Mouse (Mus musculus): ENCODE results near the gene Tbc1d10b. TPM values are rescaled to one million over a fixed set of nuclear protein-coding genes. Genes with fewer than 3 reads are reported as not detected.
A peak's percentile ranks its signal among the peaks of the same experiment; 100 is the strongest.
"Not testable (repeated sequence)": the region's sequence is repeated elsewhere in the genome, so short reads cannot be mapped to it uniquely, and the experiment has no call there.

Gene Tbc1d10b
- polyA plus RNA-seq, 1 experiment = 9.8 TPM

GRCm38 (mm10) chr7:127195544-127196295 lies 12.5 kb downstream of the Tbc1d10b start, which contains the start of gene Cd2bp2:
Gene Cd2bp2, minus strand, starts transcription at chr7:127196050.
- peak within 1 kb of the TSS; percentile 56 for H3K27ac ChIP-seq (replicated peaks; ENCODE audit: low read depth, low read length)

GRCm38 (mm10) chr7:127194633-127195029 lies 13.6 kb downstream of the Tbc1d10b start:
- peaks cover 5% of the 10 kb centered on the region for H3K4me1 ChIP-seq (ENCODE audit: control insufficient read depth, insufficient read depth, insufficient read length, low read length)
- peak overlapping the region; percentile 82 for H3K4me3 ChIP-seq (ENCODE audit: insufficient read depth, low read depth, low read length)
- H3K27ac ChIP-seq (replicated peaks; ENCODE audit: low read depth, low read length) = no peak overlapping the region

More at GRCm38 (mm10) chr7:127195544-127196295, 12.5 kb downstream of the Tbc1d10b start, which contains the start of gene Cd2bp2:
- H3K4me1 ChIP-seq (ENCODE audit: control insufficient read depth, insufficient read depth, insufficient read length, low read length) = peaks cover 5% of the 10 kb centered on the region
- peak within 1 kb of the TSS; percentile 82 for H3K4me3 ChIP-seq (ENCODE audit: insufficient read depth, low read depth, low read length)

- Histone ChIP-seq H3K4me3 (ENCODE audit: insufficient read depth, low read depth, low read length) (no peak overlapping the region), H3K4me1 (ENCODE audit: control insufficient read depth, insufficient read depth, insufficient read length, low read length) (peaks cover 5% of the 10 kb centered on the region), H3K27ac (replicated peaks; ENCODE audit: low read depth, low read length) (no peak overlapping the region)
These were observed 14.1 kb downstream of the Tbc1d10b start for GRCm38 (mm10) chr7:127194011-127194632.

- Histone ChIP-seq H3K4me3 (ENCODE audit: insufficient read depth, low read depth, low read length) (no peak overlapping the region), H3K4me1 (ENCODE audit: control insufficient read depth, insufficient read depth, insufficient read length, low read length) (peaks cover 5% of the 10 kb centered on the region), H3K27ac (replicated peaks; ENCODE audit: low read depth, low read length) (no peak overlapping the region)
These were observed 15.3 kb downstream of the Tbc1d10b start for GRCm38 (mm10) chr7:127192989-127193388.

GRCm38 (mm10) chr7:127190672-127191071 lies 17.6 kb downstream of the Tbc1d10b start:
- Histone ChIP-seq H3K4me1 (ENCODE audit: control insufficient read depth, insufficient read depth, insufficient read length, low read length) (peaks cover 5% of the 10 kb centered on the region), H3K27ac (replicated peaks; ENCODE audit: low read depth, low read length) (no peak overlapping the region), H3K4me3 (ENCODE audit: insufficient read depth, low read depth, low read length) (no peak overlapping the region)

GRCm38 (mm10) chr7:127188305-127189276 lies 19.7 kb downstream of the Tbc1d10b start:
- Histone ChIP-seq H3K4me1 (ENCODE audit: control insufficient read depth, insufficient read depth, insufficient read length, low read length) (no peaks in the 10 kb centered on the region), H3K27ac (replicated peaks; ENCODE audit: low read depth, low read length) (no peak overlapping the region), H3K4me3 (ENCODE audit: insufficient read depth, low read depth, low read length) (no peak overlapping the region)

GRCm38 (mm10) chr7:127187351-127187750 lies 20.9 kb downstream of the Tbc1d10b start:
- Histone ChIP-seq H3K4me3 (ENCODE audit: insufficient read depth, low read depth, low read length) (no peak overlapping the region), H3K27ac (replicated peaks; ENCODE audit: low read depth, low read length) (no peak overlapping the region), H3K4me1 (ENCODE audit: control insufficient read depth, insufficient read depth, insufficient read length, low read length) (no peaks in the 10 kb centered on the region)

GRCm38 (mm10) chr7:127185601-127186000 lies 22.7 kb downstream of the Tbc1d10b start:
- no peaks in the 10 kb centered on the region for H3K4me1 ChIP-seq (ENCODE audit: control insufficient read depth, insufficient read depth, insufficient read length, low read length)
- H3K27ac ChIP-seq (replicated peaks; ENCODE audit: low read depth, low read length) = no peak overlapping the region
- no peak overlapping the region for H3K4me3 ChIP-seq (ENCODE audit: insufficient read depth, low read depth, low read length)

GRCm38 (mm10) chr7:127184720-127185119 lies 23.5 kb downstream of the Tbc1d10b start:
- Histone ChIP-seq H3K27ac (replicated peaks; ENCODE audit: low read depth, low read length) (no peak overlapping the region; the same call in 1 of the 2 replicates), H3K4me1 (ENCODE audit: control insufficient read depth, insufficient read depth, insufficient read length, low read length) (no peaks in the 10 kb centered on the region), H3K4me3 (ENCODE audit: insufficient read depth, low read depth, low read length) (no peak overlapping the region)

GRCm38 (mm10) chr7:127183828-127184227 lies 24.4 kb downstream of the Tbc1d10b start:
- Histone ChIP-seq H3K4me1 (ENCODE audit: control insufficient read depth, insufficient read depth, insufficient read length, low read length) (no peaks in the 10 kb centered on the region), H3K27ac (replicated peaks; ENCODE audit: low read depth, low read length) (no peak overlapping the region), H3K4me3 (ENCODE audit: insufficient read depth, low read depth, low read length) (no peak overlapping the region)

- no peaks in the 10 kb centered on the region for H3K4me1 ChIP-seq (ENCODE audit: control insufficient read depth, insufficient read depth, insufficient read length, low read length)
- H3K4me3 ChIP-seq (ENCODE audit: insufficient read depth, low read depth, low read length) = no peak overlapping the region
- H3K27ac ChIP-seq (replicated peaks; ENCODE audit: low read depth, low read length) = no peak overlapping the region
These were observed 24.9 kb downstream of the Tbc1d10b start for GRCm38 (mm10) chr7:127183345-127183744.

- H3K27ac ChIP-seq (replicated peaks; ENCODE audit: low read depth, low read length); H3K4me3 ChIP-seq (ENCODE audit: insufficient read depth, low read depth, low read length); H3K4me1 ChIP-seq (ENCODE audit: control insufficient read depth, insufficient read depth, insufficient read length, low read length): not testable (repeated sequence)
These were observed 26.5 kb downstream of the Tbc1d10b start for GRCm38 (mm10) chr7:127181724-127182123.

GRCm38 (mm10) chr7:127180783-127181182 lies 27.5 kb downstream of the Tbc1d10b start:
- Histone ChIP-seq H3K27ac (replicated peaks; ENCODE audit: low read depth, low read length) (no peak overlapping the region), H3K4me3 (ENCODE audit: insufficient read depth, low read depth, low read length) (no peak overlapping the region)

GRCm38 (mm10) chr7:127176937-127177336 lies 31.3 kb downstream of the Tbc1d10b start:
- Histone ChIP-seq H3K4me3 (ENCODE audit: insufficient read depth, low read depth, low read length) (no peak overlapping the region), H3K4me1 (ENCODE audit: control insufficient read depth, insufficient read depth, insufficient read length, low read length) (no peaks in the 10 kb centered on the region), H3K27ac (replicated peaks; ENCODE audit: low read depth, low read length) (no peak overlapping the region)

More at GRCm38 (mm10) chr7:127180783-127181182, 27.5 kb downstream of the Tbc1d10b start:
- no peaks in the 10 kb centered on the region for H3K4me1 ChIP-seq (ENCODE audit: control insufficient read depth, insufficient read depth, insufficient read length, low read length)

- Histone ChIP-seq H3K4me3 (ENCODE audit: insufficient read depth, low read depth, low read length) (no peak overlapping the region), H3K27ac (replicated peaks; ENCODE audit: low read depth, low read length) (no peak overlapping the region), H3K4me1 (ENCODE audit: control insufficient read depth, insufficient read depth, insufficient read length, low read length) (no peaks in the 10 kb centered on the region)
These were observed 41.8 kb downstream of the Tbc1d10b start for GRCm38 (mm10) chr7:127166501-127166900.
